Mouse (Mus musculus): ENCODE measurements around the gene L3mbtl2.
"Not testable (repeated sequence)": the region's sequence is repeated elsewhere in the genome, so short reads cannot be mapped to it uniquely, and the experiment has no call there.

Gene L3mbtl2

GRCm38 (mm10) chr15:81663697-81664561, at the start of gene L3mbtl2:
TSS of gene L3mbtl2 (plus strand) at chr15:81663889.
- peak; percentile 53 for DNase-seq (ENCODE audit: low spot score)

GRCm38 (mm10) chr15:81649516-81650455, 13.9 kb upstream of the L3mbtl2 start:
- DNase-seq (ENCODE audit: low spot score), result no peak

GRCm38 (mm10) chr15:81650636-81651035, 13.1 kb upstream of the L3mbtl2 start:
- no peak for DNase-seq (ENCODE audit: low spot score)

- no peak for DNase-seq (ENCODE audit: low spot score)
Measured at GRCm38 (mm10) chr15:81661701-81662100, 2.0 kb upstream of the L3mbtl2 start.

- no peak for DNase-seq (ENCODE audit: low spot score)
Measured at GRCm38 (mm10) chr15:81663281-81663680, 408 bp upstream of the L3mbtl2 start.

GRCm38 (mm10) chr15:81666957-81667356, 3.3 kb downstream of the L3mbtl2 start:
- no peak for DNase-seq (ENCODE audit: low spot score)

GRCm38 (mm10) chr15:81670231-81670640, 6.5 kb downstream of the L3mbtl2 start:
- no peak for DNase-seq (ENCODE audit: low spot score)

GRCm38 (mm10) chr15:81676637-81677036, 12.9 kb downstream of the L3mbtl2 start:
- DNase-seq (ENCODE audit: low spot score), result no peak

- DNase-seq (ENCODE audit: low spot score), result no peak
Measured at GRCm38 (mm10) chr15:81680301-81680805, 16.7 kb downstream of the L3mbtl2 start.

GRCm38 (mm10) chr15:81693366-81693966, 29.8 kb downstream of the L3mbtl2 start:
- DNase-seq (ENCODE audit: low spot score), result no peak

- peak; percentile 47 for DNase-seq (ENCODE audit: low spot score)
Measured at GRCm38 (mm10) chr15:81693967-81694881, 30.5 kb downstream of the L3mbtl2 start.

- DNase-seq (ENCODE audit: low spot score), result no peak
Measured at GRCm38 (mm10) chr15:81694891-81695290, 31.2 kb downstream of the L3mbtl2 start.

- no peak for DNase-seq (ENCODE audit: low spot score)
Measured at GRCm38 (mm10) chr15:81697175-81697574, 33.5 kb downstream of the L3mbtl2 start, which contains the start of gene Chadl. TSS of gene Chadl (minus strand) at chr15:81697287.

- no peak for DNase-seq (ENCODE audit: low spot score)
Measured at GRCm38 (mm10) chr15:81697847-81698246, 34.2 kb downstream of the L3mbtl2 start.

GRCm38 (mm10) chr15:81698532-81698931, 34.8 kb downstream of the L3mbtl2 start:
- DNase-seq (ENCODE audit: low spot score), result no peak

GRCm38 (mm10) chr15:81700161-81700560, 36.5 kb downstream of the L3mbtl2 start:
- no peak for DNase-seq (ENCODE audit: low spot score)

- no peak for DNase-seq (ENCODE audit: low spot score)
Measured at GRCm38 (mm10) chr15:81700601-81701000, 36.9 kb downstream of the L3mbtl2 start.

GRCm38 (mm10) chr15:81701350-81701749, 37.7 kb downstream of the L3mbtl2 start:
- DNase-seq (ENCODE audit: low spot score), result not testable (repeated sequence)

GRCm38 (mm10) chr15:81702306-81703093, 38.8 kb downstream of the L3mbtl2 start:
- DNase-seq (ENCODE audit: low spot score), result no peak

GRCm38 (mm10) chr15:81703094-81703489, 39.4 kb downstream of the L3mbtl2 start:
- no peak for DNase-seq (ENCODE audit: low spot score)
